Mouse (Mus musculus): ENCODE data around the gene Stx18. TPM values are rescaled to one million over a fixed set of nuclear protein-coding genes. Genes with fewer than 3 reads are reported as not detected.
A peak's percentile ranks its signal among the peaks of the same experiment; 100 is the strongest.

The Stx18 gene
- polyA plus RNA-seq, 1 experiment from 2014 or later, result 47.6 TPM

GRCm38 (mm10) chr5:38153636-38154035 lies 115.1 kb downstream of the Stx18 start:
- ATAC-seq (ENCODE audit: insufficient number of reproducible peaks, insufficient read depth, low FRiP score, low read depth), result no peak
- Histone ChIP-seq H3K4me1 (ENCODE audit: control insufficient read depth, insufficient read depth, low read length) (no peaks in the 10 kb centered on the region), H3K4me2 (replicated peaks; ENCODE audit: low read depth, low read length) (no peak overlapping the region), H3K9ac (replicated peaks; ENCODE audit: low read depth, low read length) (no peak overlapping the region), H3K4me3 (ENCODE audit: low read depth, low read length) (no peak overlapping the region), H3K27me3 (ENCODE audit: control insufficient read depth, insufficient read depth, low read length) (no peaks in the 10 kb centered on the region), H3K9me3 (ENCODE audit: control insufficient read depth, low read depth, low read length) (no peaks in the 10 kb centered on the region), H3K27ac (ENCODE audit: low read length) (no peak overlapping the region), H3K36me3 (ENCODE audit: control insufficient read depth, insufficient read depth, low read length) (peaks cover 19% of the 10 kb centered on the region)
- 92% methylated on average over 5 of the region's 5 CpGs for WGBS

- no peak overlapping the region for H3K27ac ChIP-seq (ENCODE audit: low read length)
- H3K27me3 ChIP-seq (ENCODE audit: control insufficient read depth, insufficient read depth, low read length), result 0 out of 2 replicates have a peak, but pooled peaks cover 2% of the 10 kb centered on the region
- peaks cover 19% of the 10 kb centered on the region for H3K36me3 ChIP-seq (ENCODE audit: control insufficient read depth, insufficient read depth, low read length)
- no peak overlapping the region for H3K4me3 ChIP-seq (ENCODE audit: low read depth, low read length)
- 69% methylated on average over 9 of the region's 9 CpGs for WGBS
- no peak for ATAC-seq (ENCODE audit: insufficient number of reproducible peaks, insufficient read depth, low FRiP score, low read depth)
- 0 out of 2 replicates have a peak, but pooled peaks cover 4% of the 10 kb centered on the region for H3K4me1 ChIP-seq (ENCODE audit: control insufficient read depth, insufficient read depth, low read length)
- no peak overlapping the region for H3K9ac ChIP-seq (replicated peaks; ENCODE audit: low read depth, low read length)
- no peak overlapping the region for H3K4me2 ChIP-seq (replicated peaks; ENCODE audit: low read depth, low read length)
- H3K9me3 ChIP-seq (ENCODE audit: control insufficient read depth, low read depth, low read length), result no peaks in the 10 kb centered on the region
These were observed 119.0 kb downstream of the Stx18 start for GRCm38 (mm10) chr5:38157481-38158020.

- Histone ChIP-seq H3K36me3 (ENCODE audit: control insufficient read depth, insufficient read depth, low read length) (peaks cover 14% of the 10 kb centered on the region), H3K4me3 (ENCODE audit: low read depth, low read length) (peak overlapping the region; percentile 77), H3K9ac (replicated peaks; ENCODE audit: low read depth, low read length) (peak overlapping the region; percentile 58), H3K27me3 (ENCODE audit: control insufficient read depth, insufficient read depth, low read length) (0 out of 2 replicates have a peak, but pooled peaks cover 2% of the 10 kb centered on the region), H3K9me3 (ENCODE audit: control insufficient read depth, low read depth, low read length) (no peaks in the 10 kb centered on the region), H3K4me1 (ENCODE audit: control insufficient read depth, insufficient read depth, low read length) (0 out of 2 replicates have a peak, but pooled peaks cover 4% of the 10 kb centered on the region), H3K27ac (ENCODE audit: low read length) (no peak overlapping the region), H3K4me2 (replicated peaks; ENCODE audit: low read depth, low read length) (peak overlapping the region; percentile 73)
- WGBS, result 3% methylated on average over 17 of the region's 17 CpGs
- peak; percentile 12; the same call in 1 of the 2 replicates for ATAC-seq (ENCODE audit: insufficient number of reproducible peaks, insufficient read depth, low FRiP score, low read depth)
These were observed 120.0 kb downstream of the Stx18 start for GRCm38 (mm10) chr5:38158501-38158946.

- under 1% methylated on average over 78 of the region's 79 CpGs for WGBS
- H3K27me3 ChIP-seq (ENCODE audit: control insufficient read depth, insufficient read depth, low read length), result 0 out of 2 replicates have a peak, but pooled peaks cover 2% of the 10 kb centered on the region
- H3K36me3 ChIP-seq (ENCODE audit: control insufficient read depth, insufficient read depth, low read length), result peaks cover 13% of the 10 kb centered on the region
- peak overlapping the region; percentile 77 for H3K4me3 ChIP-seq (ENCODE audit: low read depth, low read length)
- peak overlapping the region; percentile 4; the same call in 1 of the 2 replicates for H3K27ac ChIP-seq (ENCODE audit: low read length)
- peak overlapping the region; percentile 58 for H3K9ac ChIP-seq (replicated peaks; ENCODE audit: low read depth, low read length)
- H3K4me2 ChIP-seq (replicated peaks; ENCODE audit: low read depth, low read length), result peak overlapping the region; percentile 73
- H3K4me1 ChIP-seq (ENCODE audit: control insufficient read depth, insufficient read depth, low read length), result 0 out of 2 replicates have a peak, but pooled peaks cover 4% of the 10 kb centered on the region
- peak; percentile 78; the same call in 1 of the 2 replicates for ATAC-seq (ENCODE audit: insufficient number of reproducible peaks, insufficient read depth, low FRiP score, low read depth)
- no peaks in the 10 kb centered on the region for H3K9me3 ChIP-seq (ENCODE audit: control insufficient read depth, low read depth, low read length)
These were observed 120.5 kb downstream of the Stx18 start for GRCm38 (mm10) chr5:38158947-38159633.

- WGBS, result 12% methylated on average over 35 of the region's 35 CpGs
- Histone ChIP-seq H3K27ac (ENCODE audit: low read length) (peak within 1 kb of the TSS; percentile 4; the same call in 1 of the 2 replicates), H3K9me3 (ENCODE audit: control insufficient read depth, low read depth, low read length) (no peaks in the 10 kb centered on the region), H3K36me3 (ENCODE audit: control insufficient read depth, insufficient read depth, low read length) (peaks cover 5% of the 10 kb centered on the region; the same call in 1 of the 2 replicates), H3K9ac (replicated peaks; ENCODE audit: low read depth, low read length) (peak within 1 kb of the TSS; percentile 58), H3K4me2 (replicated peaks; ENCODE audit: low read depth, low read length) (peak within 1 kb of the TSS; percentile 73), H3K4me1 (ENCODE audit: control insufficient read depth, insufficient read depth, low read length) (0 out of 2 replicates have a peak, but pooled peaks cover 4% of the 10 kb centered on the region), H3K4me3 (ENCODE audit: low read depth, low read length) (peak within 1 kb of the TSS; percentile 77), H3K27me3 (ENCODE audit: control insufficient read depth, insufficient read depth, low read length) (0 out of 2 replicates have a peak, but pooled peaks cover 2% of the 10 kb centered on the region)
- ATAC-seq (ENCODE audit: insufficient number of reproducible peaks, insufficient read depth, low FRiP score, low read depth), result no peak
These were observed 121.3 kb downstream of the Stx18 start, which contains the start of gene Nsg1 for GRCm38 (mm10) chr5:38159634-38160413. Gene Nsg1, minus strand, starts transcription at chr5:38159907.

- Histone ChIP-seq H3K36me3 (ENCODE audit: control insufficient read depth, insufficient read depth, low read length) (no peaks in the 10 kb centered on the region), H3K27ac (ENCODE audit: low read length) (no peak overlapping the region), H3K4me1 (ENCODE audit: control insufficient read depth, insufficient read depth, low read length) (no peaks in the 10 kb centered on the region), H3K4me3 (ENCODE audit: low read depth, low read length) (no peak overlapping the region), H3K27me3 (ENCODE audit: control insufficient read depth, insufficient read depth, low read length) (no peaks in the 10 kb centered on the region), H3K4me2 (replicated peaks; ENCODE audit: low read depth, low read length) (no peak overlapping the region), H3K9ac (replicated peaks; ENCODE audit: low read depth, low read length) (no peak overlapping the region), H3K9me3 (ENCODE audit: control insufficient read depth, low read depth, low read length) (no peaks in the 10 kb centered on the region)
- 69% methylated on average over 11 of the region's 11 CpGs for WGBS
- no peak for ATAC-seq (ENCODE audit: insufficient number of reproducible peaks, insufficient read depth, low FRiP score, low read depth)
These were observed 130.0 kb downstream of the Stx18 start for GRCm38 (mm10) chr5:38168497-38168896.

GRCm38 (mm10) chr5:38173766-38174165 lies 135.2 kb downstream of the Stx18 start:
- Histone ChIP-seq H3K9me3 (ENCODE audit: control insufficient read depth, low read depth, low read length) (no peaks in the 10 kb centered on the region), H3K9ac (replicated peaks; ENCODE audit: low read depth, low read length) (no peak overlapping the region), H3K27ac (ENCODE audit: low read length) (no peak overlapping the region), H3K4me3 (ENCODE audit: low read depth, low read length) (no peak overlapping the region), H3K27me3 (ENCODE audit: control insufficient read depth, insufficient read depth, low read length) (no peaks in the 10 kb centered on the region), H3K4me1 (ENCODE audit: control insufficient read depth, insufficient read depth, low read length) (no peaks in the 10 kb centered on the region), H3K36me3 (ENCODE audit: control insufficient read depth, insufficient read depth, low read length) (no peaks in the 10 kb centered on the region), H3K4me2 (replicated peaks; ENCODE audit: low read depth, low read length) (no peak overlapping the region)
- 47% methylated on average over 5 of the region's 5 CpGs for WGBS
- ATAC-seq (ENCODE audit: insufficient number of reproducible peaks, insufficient read depth, low FRiP score, low read depth), result no peak

- no peak overlapping the region for H3K9ac ChIP-seq (replicated peaks; ENCODE audit: low read depth, low read length)
- WGBS, result 81% methylated on average over 16 of the region's 16 CpGs
- no peaks in the 10 kb centered on the region for H3K36me3 ChIP-seq (ENCODE audit: control insufficient read depth, insufficient read depth, low read length)
- no peak for ATAC-seq (ENCODE audit: insufficient number of reproducible peaks, insufficient read depth, low FRiP score, low read depth)
- H3K27me3 ChIP-seq (ENCODE audit: control insufficient read depth, insufficient read depth, low read length), result no peaks in the 10 kb centered on the region
- H3K9me3 ChIP-seq (ENCODE audit: control insufficient read depth, low read depth, low read length), result no peaks in the 10 kb centered on the region
- no peak overlapping the region for H3K4me3 ChIP-seq (ENCODE audit: low read depth, low read length)
- no peak overlapping the region for H3K4me2 ChIP-seq (replicated peaks; ENCODE audit: low read depth, low read length)
- no peaks in the 10 kb centered on the region for H3K4me1 ChIP-seq (ENCODE audit: control insufficient read depth, insufficient read depth, low read length)
- no peak overlapping the region for H3K27ac ChIP-seq (ENCODE audit: low read length)
These were observed 135.8 kb downstream of the Stx18 start for GRCm38 (mm10) chr5:38174256-38174912.

All from stomach, embryonic 14.5 days (tissue).